Mouse (Mus musculus) frontal cortex, adult 2 months (tissue): ENCODE data around the gene BC051142. TPM values are rescaled to one million over a fixed set of nuclear protein-coding genes. Genes with fewer than 3 reads are reported as not detected.
"Not testable (repeated sequence)": the region's sequence is repeated elsewhere in the genome, so short reads cannot be mapped to it uniquely, and the experiment has no call there.

ENCODE experiments used
- DNase-seq, 2 experiments: peaks; one replicate each; pipeline ENCODE4 v3.0.0; 2022; ENCODE audit warnings: low spot score in 1 of 2; ENCODE audit errors: extremely low spot score in 1 of 2
- polyA plus RNA-seq: library from polyadenylated mRNA; depleted of rRNA; stranded (reverse); fragments of >200 nt; gene quantifications from 2 replicates; pipeline ENCODE4 v1.2.3, GENCODE M21; 2012; rRNA removed

BC051142 gene
- polyA plus RNA-seq, 1 experiment = 11.1 TPM

DNA sequence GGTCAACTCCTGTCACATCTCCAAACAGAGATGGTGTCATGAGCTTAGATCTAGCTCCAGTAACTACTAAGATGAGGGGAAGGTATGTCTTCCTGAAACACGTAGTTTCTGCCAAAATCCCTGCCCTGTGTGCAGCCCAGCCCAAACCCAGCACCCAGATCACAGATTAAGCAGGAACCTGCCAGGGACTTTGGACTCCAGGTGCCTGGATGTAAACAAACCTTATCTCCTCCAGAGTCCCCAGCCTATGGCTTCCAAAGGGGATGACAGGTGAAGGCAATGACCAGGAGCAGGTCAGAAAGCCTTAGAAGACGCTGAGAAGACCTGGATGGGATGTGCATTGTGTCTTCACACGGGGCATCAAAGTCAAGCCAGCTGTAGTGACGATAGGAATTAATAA, 99.1 kb downstream of the BC051142 start:
- DNase-seq = not testable (repeated sequence)

DNA sequence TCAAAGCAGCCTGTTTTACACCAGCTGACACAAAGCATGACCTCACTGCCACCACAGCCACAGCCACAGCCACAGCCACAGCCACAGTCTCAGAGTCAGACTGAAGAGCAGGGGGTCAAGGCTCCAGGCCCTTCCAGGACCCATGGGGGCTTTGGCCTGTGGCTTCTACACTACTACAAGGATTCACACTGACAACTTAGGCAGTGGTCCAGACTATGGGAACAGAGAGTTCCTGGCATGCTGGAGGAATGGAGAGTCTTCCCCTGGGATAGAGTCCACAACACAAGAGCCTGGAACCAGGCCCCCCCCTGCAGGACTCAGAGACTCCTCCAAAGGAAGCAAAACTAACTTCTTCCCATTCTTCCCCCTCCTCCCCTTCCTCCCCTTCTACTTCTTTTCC, 109.0 kb downstream of the BC051142 start:
- no peak for DNase-seq

Other genes starting within 250 kb of the BC051142 start
- 3.1 and 3.5 TPM in 2 replicates for gene H2-DMb1, start 245.7 kb upstream of the BC051142 start, polyA plus RNA-seq
- gene Tap1, start 211.3 kb upstream of the BC051142 start, polyA plus RNA-seq = 4.0 and 4.1 TPM in 2 replicates
- 4.5 and 4.7 TPM in 2 replicates for gene Psmb9, start 211.1 kb upstream of the BC051142 start, polyA plus RNA-seq
- gene Psmb8, start 201.1 kb upstream of the BC051142 start, polyA plus RNA-seq = 10.1 and 12.1 TPM in 2 replicates
- 9.1 and 10.1 TPM in 2 replicates for gene Tap2, start 195.3 kb upstream of the BC051142 start, polyA plus RNA-seq
- gene H2-Ob, start 159.9 kb upstream of the BC051142 start, polyA plus RNA-seq = 0.78 and 1.1 TPM in 2 replicates
- gene H2-Ab1, start 141.1 kb upstream of the BC051142 start, polyA plus RNA-seq = 4.7 and 5.2 TPM in 2 replicates
- 3.4 and 3.8 TPM in 2 replicates for gene H2-Aa, start 111.0 kb upstream of the BC051142 start, polyA plus RNA-seq
- 3.2 and 5.1 TPM in 2 replicates for gene H2-Eb1, start 93.0 kb upstream of the BC051142 start, polyA plus RNA-seq
- gene H2-Eb2, start 73.2 kb upstream of the BC051142 start, polyA plus RNA-seq = not detected in 2 replicates
- 0.06 TPM in 1 of 2 replicates, not detected in the other for gene Btnl2, start 44.0 kb upstream of the BC051142 start, polyA plus RNA-seq
- gene Btnl1, start 21.7 kb upstream of the BC051142 start, polyA plus RNA-seq = not detected in 2 replicates
- not detected in 2 replicates for gene Btnl4, start 78.5 kb downstream of the BC051142 start, polyA plus RNA-seq
- not detected in 2 replicates for gene Btnl6, start 118.5 kb downstream of the BC051142 start, polyA plus RNA-seq
- gene Notch4, start 165.4 kb downstream of the BC051142 start, polyA plus RNA-seq = 6.2 and 7.2 TPM in 2 replicates
- gene Gpsm3, start 191.0 kb downstream of the BC051142 start, polyA plus RNA-seq = 2.8 and 3.4 TPM in 2 replicates
- gene Pbx2, start 192.4 kb downstream of the BC051142 start, polyA plus RNA-seq = 67.0 and 71.3 TPM in 2 replicates
- gene Ager, start 199.0 kb downstream of the BC051142 start, polyA plus RNA-seq = 2.1 TPM in 2 replicates
- gene Rnf5, start 204.9 kb downstream of the BC051142 start, polyA plus RNA-seq = 127 and 145 TPM in 2 replicates
- gene Agpat1, start 205.4 kb downstream of the BC051142 start, polyA plus RNA-seq = 204 and 229 TPM in 2 replicates
- 9.7 and 10.5 TPM in 2 replicates for gene Egfl8, start 217.2 kb downstream of the BC051142 start, polyA plus RNA-seq
- gene Ppt2, start 229.7 kb downstream of the BC051142 start, polyA plus RNA-seq = 41.9 and 43.0 TPM in 2 replicates
- 150 and 179 TPM in 2 replicates for gene Prrt1, start 230.7 kb downstream of the BC051142 start, polyA plus RNA-seq
- 6.7 and 7.9 TPM in 2 replicates for gene Fkbpl, start 245.9 kb downstream of the BC051142 start, polyA plus RNA-seq
- gene Atf6b, start 248.3 kb downstream of the BC051142 start, polyA plus RNA-seq = 57.7 and 59.6 TPM in 2 replicates